Mouse (Mus musculus) left cerebral cortex, postnatal 36 days (tissue): Measurements from ENCODE around the gene Ndrg2. TPM values are rescaled to one million over a fixed set of nuclear protein-coding genes. Genes with fewer than 3 reads are reported as not detected.

Source experiments
- DNase-seq, 2 experiments: peaks; one replicate each; pipeline ENCODE4 v3.0.0; 2021 to 2022; ENCODE audit warnings: low spot score in 2 of 2, mixed read lengths in 1 of 2
- intact Hi-C: fragments of 180-260 bp; cut with DNase I; formaldehyde crosslinking; loops from one replicate; pipeline ENCODE4 v1.15.1; 2025
- total RNA-seq, 2 experiments: library from RNA; stranded (reverse); gene quantifications; 2 replicates each; pipeline ENCODE4 v1.2.3; 2021

Gene Ndrg2
- total RNA-seq, 2 experiments from 2014 or later: 753 to 795 TPM

DNA sequence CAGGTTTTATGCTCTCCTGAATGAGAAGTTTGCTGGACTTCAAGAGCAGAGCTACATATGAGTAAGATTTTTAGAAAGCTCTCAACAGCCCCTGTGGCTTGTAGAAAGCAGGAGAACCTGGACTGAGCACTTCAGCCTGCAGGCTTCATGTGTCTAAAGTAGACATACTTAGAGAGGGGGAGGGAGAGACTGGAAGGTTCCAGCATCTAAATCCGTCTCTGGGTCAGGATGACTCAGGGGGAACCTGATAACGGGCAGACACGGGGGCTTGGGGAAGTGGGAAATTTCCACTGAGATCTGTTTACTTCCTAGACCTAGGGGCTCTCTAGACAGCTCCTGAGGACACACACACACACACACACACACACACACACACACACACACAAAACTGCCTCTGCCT, 1.1 kb upstream of the Ndrg2 start:
- no peak for DNase-seq
- intact Hi-C loops: no loop called here

DNA sequence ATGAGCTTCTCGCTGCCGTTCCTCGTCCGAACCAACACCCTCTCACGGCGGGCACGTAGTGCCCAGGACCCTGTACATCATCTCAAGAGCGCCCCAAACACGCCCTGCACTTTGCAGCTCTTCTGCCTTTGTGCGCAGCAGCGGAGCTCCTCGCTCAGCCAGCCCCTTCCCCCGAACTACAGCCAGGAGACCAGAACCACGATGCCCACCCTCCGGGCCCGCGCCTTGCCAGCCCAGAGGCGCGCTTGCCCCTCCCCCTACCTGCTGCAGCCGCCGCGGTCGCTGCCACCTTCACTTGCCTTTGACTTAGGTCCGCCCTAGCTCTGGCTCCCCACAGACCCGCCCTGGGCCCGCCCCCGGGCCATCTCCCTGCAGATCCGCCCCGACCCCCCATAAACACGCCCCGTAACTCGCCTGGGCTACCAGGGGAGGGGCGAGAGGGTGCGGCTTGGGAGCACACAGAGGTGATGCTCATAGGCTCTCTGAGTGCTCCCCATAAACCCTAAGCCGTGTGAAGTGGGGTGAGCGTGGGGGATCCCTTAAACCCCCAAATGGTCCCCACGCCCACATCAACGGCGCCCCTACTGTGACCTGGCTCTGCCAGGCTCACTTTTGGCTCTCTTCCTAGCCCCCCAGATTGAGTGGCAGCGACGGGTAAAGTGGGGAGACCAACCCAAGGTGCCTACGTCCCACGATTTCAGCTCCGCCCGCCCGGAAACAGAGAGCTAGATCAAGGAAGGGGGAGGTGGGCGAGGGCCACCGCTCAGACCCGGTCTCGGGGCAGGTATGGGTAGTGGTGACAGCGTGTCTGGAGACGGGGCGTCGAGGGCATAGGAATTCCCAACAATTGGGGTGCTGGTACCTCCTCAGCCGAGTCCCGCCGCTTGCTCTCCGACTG, 647 bp downstream of the Ndrg2 start:
- peak; percentile 58 to 63 for DNase-seq
- intact Hi-C loops: loop anchor here (5.0 kb wide), 1 partner anchor 99 kb away; no protein-coding TSS in a partner anchor

DNA sequence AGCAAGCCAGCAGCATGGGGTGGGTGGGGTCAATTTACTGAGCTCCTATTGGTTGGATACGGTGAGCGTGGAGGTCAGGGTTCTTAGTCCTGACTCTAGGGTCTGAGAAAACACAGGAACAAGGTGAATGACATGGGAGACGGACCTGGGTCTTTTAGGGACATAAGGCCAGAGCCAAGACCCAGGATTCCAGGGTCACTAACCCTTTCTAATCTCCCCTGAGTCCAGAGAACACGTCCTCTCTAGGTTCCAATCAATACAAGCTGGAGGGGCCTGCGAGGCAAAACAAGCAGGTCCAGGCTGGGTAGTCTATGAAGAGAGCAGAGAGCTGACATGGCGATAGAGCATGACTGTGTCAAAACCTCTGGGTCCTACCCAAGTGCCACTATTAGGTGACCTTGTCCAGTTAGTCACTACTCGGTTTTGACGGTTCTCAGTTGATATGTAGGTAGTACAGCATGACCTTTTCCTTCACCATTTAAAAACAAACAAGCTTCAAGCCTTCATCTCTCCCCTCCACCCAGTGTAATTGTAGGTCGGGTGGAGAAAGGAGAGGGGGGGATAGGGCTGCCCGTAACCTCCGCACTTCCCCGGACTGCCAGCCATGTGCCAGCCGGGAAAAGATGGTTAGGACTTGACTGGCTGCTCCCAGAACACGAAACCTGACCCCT, 1.4 kb downstream of the Ndrg2 start:
- intact Hi-C loops: loop anchor here (5.0 kb wide), 1 partner anchor 100 kb away; no protein-coding TSS in a partner anchor
- no peak for DNase-seq

DNA sequence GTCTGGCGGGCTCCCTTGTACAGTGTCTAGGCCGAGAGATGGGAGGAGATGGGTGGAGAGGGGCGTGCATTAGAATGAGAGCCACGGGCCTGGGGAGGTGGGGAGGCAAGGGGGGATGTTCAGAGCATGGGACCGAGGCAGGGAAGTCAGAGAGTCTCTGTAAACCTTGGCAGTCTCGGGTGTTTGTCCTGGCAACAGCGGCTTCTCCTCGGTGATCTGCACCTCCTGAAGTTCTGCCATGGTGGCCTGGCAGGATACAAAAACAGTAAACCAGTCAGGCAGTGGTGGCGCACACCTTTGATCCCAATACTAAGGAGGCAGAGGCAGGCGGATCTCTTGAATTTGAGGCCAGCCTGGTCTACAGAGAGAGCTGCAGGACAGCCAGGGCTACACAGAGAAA, 2.7 kb downstream of the Ndrg2 start:
- DNase-seq: no peak
- intact Hi-C loops: loop anchor here (5.0 kb wide), 1 partner anchor 101 kb away; no protein-coding TSS in a partner anchor

DNA sequence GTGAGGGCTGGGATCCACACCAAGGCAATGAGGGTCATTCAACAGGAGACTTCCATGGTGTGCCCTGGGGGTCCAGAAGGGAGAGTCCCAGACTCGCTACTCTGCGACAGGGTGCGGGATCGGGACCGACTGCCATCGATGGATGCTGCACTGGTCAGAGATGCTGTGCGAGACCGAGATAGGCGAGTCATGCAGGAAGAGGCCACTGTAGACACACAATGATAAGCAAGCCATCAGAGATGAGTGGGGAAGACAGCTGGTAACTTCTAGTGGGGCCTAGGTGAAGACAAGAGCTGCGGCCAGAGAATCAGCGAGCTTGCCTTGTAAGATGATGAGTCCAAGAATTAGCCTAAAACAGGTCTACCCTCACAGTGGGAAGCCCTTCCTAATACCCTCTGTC, 7.9 kb downstream of the Ndrg2 start:
- DNase-seq: no peak
- intact Hi-C loops: loop anchor here (10.0 kb wide), 1 partner anchor 289 kb away; the partner anchor contains the start of gene Supt16

DNA sequence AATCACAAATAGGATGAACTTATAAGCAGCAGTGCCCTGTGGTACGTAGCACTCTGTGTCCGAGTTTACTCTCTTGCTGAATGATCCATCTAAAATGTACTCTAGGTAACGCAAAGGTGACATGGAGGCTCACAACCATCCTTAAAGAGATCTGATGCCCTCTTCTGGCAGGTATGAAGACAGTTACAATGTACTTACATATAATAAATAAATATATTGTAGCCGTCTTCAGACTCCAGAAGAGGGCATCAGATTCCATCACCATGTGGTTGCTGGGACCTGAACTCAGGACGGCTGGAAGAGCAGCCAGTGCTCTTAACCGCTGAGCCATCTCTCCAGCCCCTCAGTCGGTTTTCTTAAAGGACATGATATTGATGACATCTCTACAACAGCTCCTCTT, 9.3 kb downstream of the Ndrg2 start:
- no peak for DNase-seq
- intact Hi-C loops: loop anchor here (5.0 to 10.0 kb wide), 3 partner anchors 103 to 290 kb away; partner anchors contain the start of genes Supt16 and Zfp219

DNA sequence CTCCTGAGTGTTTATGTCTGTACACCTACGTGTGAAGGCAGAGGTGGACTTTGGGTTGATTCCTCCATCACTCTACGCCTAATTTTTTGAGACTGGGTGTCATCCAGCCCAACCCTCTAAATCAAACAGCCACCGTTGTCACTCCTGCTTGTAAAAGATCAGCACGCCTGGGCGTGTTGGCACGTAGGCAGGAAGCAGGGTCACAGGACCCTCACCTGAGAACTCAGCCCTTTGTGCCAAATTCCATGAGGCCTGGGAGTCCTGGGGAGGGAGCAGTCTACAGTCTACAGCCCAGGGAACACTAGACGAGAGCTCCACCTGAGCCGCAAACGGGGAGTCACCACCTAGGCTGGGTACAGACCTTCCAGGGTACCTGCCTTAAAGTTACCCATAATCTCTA, 10.2 kb downstream of the Ndrg2 start:
- intact Hi-C loops: loop anchor here (2.0 to 10.0 kb wide), 5 partner anchors 27 to 291 kb away; partner anchors contain the start of genes Arhgef40, Supt16 and Zfp219

DNA sequence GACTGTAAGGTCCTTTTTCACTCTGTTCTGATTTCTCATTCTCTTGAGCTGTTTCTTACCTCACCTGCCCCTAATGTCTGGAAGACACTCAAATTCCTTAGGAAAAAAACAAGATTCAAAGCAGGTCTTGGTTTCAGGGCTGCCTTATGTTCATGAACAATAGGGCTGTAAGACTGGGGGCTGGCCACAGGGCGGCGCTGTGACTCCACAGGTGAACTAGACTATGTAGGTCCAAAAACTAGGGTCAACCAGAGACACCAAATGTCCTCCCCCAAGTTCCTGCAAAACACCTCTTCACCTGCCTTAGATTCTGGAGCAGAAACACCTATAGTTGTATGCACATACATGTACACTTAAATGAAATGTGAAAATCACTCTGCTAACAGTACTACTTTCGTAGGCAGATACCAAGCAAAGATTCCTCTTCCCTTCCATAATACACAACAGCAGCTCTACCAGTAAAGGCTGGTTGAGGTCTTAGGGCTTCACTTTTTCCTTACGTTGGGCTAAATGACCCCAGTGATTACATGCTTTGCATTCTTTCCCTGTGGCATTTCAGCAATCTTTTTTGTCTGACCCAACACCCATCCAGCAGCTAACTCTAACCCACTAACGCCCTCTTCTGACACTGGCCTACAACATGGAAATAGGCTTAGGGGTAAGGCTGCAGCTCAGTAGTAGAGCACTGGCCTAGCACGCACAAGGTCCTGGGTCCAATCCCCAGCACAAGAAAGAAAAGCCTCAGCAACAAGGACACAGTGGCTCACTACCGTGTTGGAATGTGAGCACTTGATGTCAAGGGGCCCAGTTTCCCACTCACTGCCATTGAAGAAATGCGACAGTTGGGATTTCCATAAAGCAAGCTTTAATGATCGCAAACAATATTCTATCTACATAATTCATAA, 10.9 kb downstream of the Ndrg2 start:
- intact Hi-C loops: loop anchor here (2.0 to 10.0 kb wide), 5 partner anchors 28 to 292 kb away; partner anchors contain the start of genes Arhgef40, Supt16 and Zfp219
- peak; percentile 54 to 73 for DNase-seq

More for the DNA sequence above, 10.2 kb downstream of the Ndrg2 start:
- no peak for DNase-seq

DNA sequence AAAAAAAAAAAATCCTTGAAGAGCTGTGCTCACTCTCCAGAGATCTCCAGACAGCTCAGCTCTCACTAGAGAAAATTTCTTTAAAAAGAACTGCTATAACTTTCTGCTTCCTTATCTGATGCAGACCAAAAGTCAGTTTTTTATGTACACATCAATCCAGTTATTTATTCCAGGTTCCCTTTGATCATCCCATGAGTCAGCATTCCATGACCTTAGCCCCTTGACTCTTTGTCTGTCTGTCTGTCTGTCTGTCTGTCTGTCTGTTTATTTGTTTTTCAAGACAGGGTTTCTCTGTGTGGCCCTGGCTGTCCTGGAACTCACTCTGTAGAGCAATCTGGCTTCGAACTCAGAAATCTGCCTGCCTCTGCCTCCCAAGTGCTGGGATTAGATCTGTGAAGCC, 14.6 kb downstream of the Ndrg2 start:
- no peak for DNase-seq
- intact Hi-C loops: no loop called here

DNA sequence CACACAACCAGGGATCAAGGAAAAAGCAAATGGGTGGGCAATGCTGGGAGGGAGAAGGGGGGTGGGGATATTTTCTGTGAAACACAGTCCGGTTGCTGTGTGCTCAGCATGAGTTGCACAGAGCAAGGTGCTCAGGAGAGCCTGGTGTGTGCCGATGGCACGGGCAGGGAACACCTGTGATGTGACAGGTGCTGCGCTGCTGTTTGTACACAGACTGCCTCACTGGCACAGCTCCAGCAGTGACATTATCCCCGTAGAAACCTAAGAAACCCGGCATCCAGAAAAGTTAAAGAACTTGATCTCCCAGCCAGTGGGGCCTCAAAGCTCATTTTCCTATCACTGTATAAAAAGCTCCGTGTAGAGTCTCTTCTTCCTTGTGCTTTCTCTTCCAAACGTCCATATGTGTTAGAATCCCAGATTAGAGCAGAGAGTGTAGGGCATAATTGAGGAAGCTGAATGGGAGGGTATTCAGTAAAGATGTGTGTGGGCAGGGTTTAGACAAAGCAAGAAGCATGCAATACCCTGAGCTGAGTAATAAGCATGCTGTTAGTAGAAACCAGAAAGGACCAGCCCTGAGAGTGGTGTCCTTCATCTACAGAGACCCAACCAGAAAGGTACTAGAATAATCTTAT, 17.3 kb downstream of the Ndrg2 start:
- intact Hi-C loops: no loop called here

DNA sequence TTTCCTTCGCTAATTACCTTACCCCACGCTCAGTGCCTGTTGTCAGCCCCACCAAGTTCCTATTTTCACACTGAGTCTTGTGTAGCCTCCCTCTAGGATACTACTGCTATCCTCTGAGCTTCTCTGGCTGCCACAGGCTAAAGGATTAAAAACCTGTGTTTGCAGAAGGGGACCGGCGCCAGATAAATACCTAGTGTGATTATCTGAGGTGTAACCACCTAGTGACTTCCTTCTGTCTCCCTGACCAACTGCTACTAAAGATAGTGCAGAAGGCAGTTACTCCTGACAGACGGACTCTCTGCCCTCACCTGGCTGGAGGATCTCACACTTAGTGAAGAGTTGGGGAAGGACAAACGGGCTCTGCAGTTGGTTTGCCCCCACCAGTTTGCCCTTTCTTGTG, 17.9 kb downstream of the Ndrg2 start:
- no peak for DNase-seq
- intact Hi-C loops: no loop called here

More for the DNA sequence above, 17.3 kb downstream of the Ndrg2 start:
- no peak for DNase-seq

DNA sequence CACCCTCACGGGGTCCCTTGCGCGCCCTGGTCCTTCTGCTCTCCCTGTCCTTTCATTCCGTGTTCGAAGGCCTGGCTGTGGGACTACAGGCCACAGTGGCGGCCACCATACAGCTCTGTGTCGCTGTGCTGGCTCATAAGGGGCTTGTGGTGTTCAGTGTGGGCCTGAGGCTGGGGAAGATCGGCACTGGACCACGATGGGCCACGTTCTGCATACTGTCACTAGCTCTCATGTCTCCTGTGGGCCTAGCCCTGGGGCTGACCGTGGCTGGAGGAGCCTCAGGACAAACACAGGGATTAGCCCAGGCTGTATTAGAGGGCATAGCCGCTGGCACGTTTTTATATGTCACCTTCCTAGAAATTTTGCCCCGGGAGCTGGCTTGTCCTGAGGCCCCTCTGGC, 18.9 kb downstream of the Ndrg2 start:
- intact Hi-C loops: no loop called here
- DNase-seq: no peak

DNA sequence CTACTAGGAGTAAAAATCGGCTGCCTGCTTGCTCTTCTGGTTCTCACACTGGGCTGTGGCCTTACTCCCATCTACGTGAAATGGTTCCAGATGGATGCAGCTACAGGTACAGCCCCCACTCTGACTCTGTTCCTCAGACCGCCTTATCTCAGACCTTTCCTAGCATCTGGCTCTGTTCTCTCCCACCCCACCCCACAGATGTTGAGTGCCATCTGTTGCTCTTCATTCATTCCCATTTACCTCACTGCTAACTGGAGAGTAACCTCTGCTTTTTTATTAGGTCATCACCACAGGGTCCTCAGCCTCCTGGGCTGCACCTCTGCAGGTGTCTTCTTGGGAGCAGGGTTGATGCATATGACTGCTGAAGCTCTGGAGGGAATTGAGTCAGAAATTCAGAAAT, 20.1 kb downstream of the Ndrg2 start:
- intact Hi-C loops: no loop called here
- no peak for DNase-seq

DNA sequence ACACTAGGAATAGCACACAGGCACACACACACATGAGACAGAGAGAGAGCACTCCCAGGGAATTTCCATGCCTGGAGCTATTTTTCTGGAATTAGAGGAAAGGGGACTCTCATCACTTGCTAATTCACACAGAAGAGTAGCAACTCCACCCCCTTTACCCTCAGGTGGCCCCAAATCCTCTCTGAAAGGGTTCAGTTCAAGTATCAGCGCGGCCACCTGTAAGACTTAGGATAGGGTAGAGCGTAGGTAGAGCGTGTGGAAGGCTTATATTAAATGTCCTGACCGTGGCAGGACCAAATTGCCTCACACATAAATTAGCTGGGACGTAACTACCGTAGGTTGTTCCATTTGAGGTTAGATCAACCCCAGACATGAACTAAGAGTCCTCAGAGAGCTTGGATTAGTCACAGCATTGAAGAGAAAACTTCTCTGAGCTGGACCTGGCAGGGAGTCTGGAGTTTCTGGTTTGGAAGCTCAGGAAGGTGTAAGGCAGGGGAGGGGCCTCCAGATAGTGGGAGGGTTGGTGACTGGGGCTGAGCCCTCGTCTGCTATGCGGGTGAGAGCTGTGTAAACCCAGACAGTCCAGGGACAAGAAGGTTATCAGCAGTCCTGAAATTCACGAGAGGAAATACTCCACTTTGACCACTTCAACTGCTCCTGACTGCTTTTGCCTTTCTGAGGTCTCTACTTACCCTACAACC, 20.7 kb downstream of the Ndrg2 start:
- DNase-seq: no peak
- intact Hi-C loops: no loop called here

DNA sequence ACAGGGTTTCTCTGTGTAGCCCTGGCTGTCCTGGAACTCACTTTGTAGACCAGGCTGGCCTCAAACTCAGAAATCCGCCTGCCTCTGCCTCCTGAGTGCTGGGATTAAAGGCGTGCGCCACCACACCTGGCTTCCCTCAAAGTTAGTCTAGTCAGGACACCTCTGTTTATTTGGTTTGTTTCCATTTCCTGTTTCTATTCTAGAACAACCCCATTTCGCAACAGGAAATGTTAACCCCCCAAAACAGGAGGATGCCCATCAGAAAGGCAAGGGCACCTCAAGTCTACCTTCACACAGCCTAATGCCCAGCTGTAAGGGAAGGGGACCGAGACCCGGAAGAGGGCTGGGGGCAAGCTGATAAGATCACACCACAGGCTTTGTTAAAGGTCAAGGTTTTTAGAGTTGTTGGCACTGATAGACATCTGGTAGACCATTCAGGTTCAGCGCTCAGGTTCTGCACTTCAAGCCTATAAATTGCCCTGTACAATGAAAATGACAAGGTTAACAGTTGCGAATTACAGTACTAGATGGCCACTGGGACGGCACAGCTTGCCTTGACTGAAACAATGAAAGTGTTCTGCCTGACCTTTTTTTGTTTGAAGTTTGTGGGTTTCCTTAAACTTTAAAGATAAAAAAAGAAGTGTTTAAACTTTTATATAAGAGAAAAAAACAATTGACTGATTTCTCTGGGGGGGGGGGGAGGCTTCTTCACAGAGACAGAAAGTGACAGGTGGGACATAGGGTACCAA, 21.6 kb downstream of the Ndrg2 start, which contains the start of gene Slc39a2:
Slc39a2 (plus strand) TSS at position 699 of the 749 bp plus-strand sequence.
- no peak for DNase-seq
- intact Hi-C loops: no loop called here

DNA sequence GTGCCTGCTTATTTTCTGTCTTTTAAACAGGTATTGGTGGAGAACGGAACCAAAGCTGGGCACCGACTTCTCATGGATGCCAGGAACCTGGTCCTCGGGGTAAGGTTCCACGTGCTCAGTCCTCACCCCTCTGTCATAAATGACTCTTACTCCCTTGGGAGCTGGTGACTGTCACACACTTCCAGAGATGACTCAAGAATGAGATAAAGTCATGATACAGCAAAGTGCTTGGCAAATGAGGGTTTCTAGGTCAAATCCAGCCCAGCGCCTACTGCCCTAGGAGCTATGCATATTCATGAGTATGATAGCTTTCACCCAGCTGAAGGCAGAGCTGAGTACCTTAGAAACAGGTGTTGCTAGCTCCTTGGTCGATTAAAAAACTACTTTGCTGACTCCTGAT, 24.1 kb downstream of the Ndrg2 start:
- DNase-seq: no peak
- intact Hi-C loops: loop anchor here (10.0 kb wide), 1 partner anchor 215 kb away; the partner anchor contains the start of gene Hnrnpc

DNA sequence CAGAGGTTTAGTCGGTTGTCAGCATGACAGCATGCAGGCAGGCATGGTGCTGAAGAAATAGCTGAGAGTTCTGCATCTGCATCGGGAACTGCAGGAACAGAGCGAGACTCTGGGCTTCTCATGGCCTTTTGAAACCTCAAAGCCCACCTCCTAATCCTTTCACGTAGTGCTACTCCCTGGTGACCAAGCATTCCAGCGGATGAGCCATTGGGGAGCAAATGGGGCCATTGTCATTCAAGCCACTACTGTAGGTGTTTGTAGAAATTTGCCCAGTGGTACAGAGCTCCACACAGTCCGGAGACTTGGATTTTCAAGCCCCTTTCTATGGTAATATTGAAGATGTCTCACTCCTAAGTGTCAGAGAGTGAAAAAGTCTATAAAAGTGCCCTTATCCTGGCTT, 27.9 kb downstream of the Ndrg2 start:
- intact Hi-C loops: loop anchor here (10.0 kb wide), 1 partner anchor 219 kb away; the partner anchor contains the start of gene Hnrnpc
- no peak for DNase-seq
